Mouse (Mus musculus) B cell, adult 2 months (primary cell): Measurements from ENCODE around the gene Scn10a.
A peak's percentile ranks its signal among the peaks of the same experiment; 100 is the strongest.

Source experiments
- DNase-seq, 2 experiments: peaks; one replicate each; pipeline ENCODE4 v3.0.0; 2022

The Scn10a gene

DNA sequence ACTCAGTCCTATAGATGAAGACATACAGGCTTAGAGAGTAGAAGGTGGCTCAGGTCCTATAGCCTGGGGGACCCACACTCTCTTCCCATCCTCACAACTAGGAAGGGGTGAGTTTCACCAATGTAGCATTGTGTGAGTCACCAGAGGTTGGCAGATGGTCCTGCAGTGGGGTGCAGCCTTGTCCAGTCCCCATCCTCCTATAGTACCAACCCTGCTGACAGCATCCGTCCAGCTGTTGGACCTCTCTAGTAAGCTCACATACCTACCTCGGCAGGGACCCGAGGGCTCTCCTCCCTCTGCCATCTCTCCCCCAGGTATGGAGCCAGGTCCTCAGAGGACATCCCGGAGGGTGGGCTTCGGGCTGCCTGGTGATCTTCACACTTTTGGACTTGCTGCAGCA, 85.6 kb downstream of the Scn10a start:
- no peak for DNase-seq

- DNase-seq: no peak
These were observed 86.3 kb downstream of the Scn10a start for GRCm38 (mm10) chr9:119632801-119633200.

GRCm38 (mm10) chr9:119631899-119632533, 87.1 kb downstream of the Scn10a start:
- no peak for DNase-seq

- DNase-seq: no peak
These were observed 87.7 kb downstream of the Scn10a start for GRCm38 (mm10) chr9:119631393-119631898.

- no peak for DNase-seq
These were observed 90.3 kb downstream of the Scn10a start for GRCm38 (mm10) chr9:119628690-119629268.

DNA sequence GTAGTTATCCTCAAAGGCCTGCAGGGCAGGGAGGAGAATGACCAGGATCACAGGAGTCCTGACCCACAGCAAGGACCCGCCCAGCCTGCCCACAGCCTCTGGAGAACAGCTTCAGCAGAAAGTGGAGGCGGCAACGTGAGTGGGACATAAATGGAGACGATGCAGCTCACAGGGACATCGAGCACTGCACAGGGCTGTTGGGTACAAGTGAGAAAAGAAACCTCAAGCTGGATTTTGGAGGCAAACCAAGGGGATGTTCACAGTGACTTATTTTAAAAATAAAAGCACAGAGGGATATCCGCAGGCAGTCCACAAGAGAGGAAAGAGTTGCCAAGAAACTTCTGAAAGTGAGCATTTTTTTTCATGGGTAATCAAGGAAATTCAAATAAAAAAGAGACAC, 91.9 kb downstream of the Scn10a start:
- no peak for DNase-seq

DNA sequence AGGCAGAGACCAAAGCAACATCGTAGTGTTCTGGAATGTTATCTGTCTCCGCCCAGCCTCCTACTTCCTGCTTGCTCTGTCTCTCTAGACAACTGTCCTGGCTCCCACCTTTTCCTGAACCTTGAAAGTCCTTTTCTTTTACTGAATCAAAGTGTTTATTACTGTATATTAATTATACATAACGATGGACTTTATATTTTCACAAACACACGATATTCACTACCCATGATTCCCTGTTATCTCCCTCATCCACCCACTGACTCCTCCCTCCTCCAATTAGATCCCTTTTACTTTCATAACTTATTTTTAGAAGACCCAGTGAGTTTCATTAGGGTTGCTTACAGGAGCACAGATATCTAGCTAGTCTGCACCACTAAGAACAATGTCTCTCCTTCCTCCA, 95.0 kb downstream of the Scn10a start:
- no peak for DNase-seq

DNA sequence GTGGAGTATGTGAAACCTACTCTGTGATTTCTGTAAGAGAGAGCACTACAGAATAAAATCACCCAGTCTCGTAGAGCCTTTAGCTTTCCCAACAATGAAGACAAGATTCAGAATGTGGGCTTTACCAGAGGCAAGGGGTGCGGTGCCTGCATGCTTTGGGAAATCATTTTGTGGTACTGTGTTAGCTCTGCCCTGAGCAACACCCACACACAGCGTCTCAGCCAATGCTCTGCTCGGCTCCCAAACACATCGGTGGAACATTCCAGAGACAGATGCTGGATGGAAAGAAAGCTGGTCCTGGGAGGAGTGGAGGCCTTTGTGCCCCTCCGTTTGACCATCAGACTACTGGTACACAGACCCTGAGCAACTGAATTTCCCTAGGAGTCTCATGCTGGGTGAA, 104.3 kb downstream of the Scn10a start:
- no peak for DNase-seq

DNA sequence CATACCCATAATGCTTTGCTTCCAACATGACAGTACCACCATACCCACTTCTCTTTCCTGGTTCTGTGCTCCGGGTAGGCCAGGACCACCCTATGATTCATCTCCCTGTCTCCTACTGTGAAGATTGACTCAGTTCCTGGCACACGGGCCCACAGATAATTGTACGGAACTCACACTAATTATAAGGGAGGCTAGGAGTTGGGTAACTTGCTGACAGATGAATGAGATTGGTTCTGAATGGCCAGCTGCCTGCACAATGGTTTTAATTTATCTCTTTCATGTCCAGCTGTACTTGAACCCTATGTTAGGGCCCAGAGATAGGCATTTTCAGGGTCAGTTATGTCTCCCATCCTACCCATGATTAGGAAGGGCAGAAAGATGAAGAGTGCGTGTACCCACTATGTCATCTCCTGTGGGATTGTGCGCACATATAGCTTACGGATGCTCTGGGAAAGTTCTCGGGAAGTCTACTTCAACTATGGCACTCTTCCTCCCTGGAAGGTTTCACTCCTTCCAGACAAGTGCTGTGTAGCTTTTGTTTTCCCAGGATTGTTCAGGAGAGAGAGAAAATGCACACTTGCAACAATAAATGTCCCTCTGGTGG, 108.5 kb downstream of the Scn10a start:
- DNase-seq: no peak

DNA sequence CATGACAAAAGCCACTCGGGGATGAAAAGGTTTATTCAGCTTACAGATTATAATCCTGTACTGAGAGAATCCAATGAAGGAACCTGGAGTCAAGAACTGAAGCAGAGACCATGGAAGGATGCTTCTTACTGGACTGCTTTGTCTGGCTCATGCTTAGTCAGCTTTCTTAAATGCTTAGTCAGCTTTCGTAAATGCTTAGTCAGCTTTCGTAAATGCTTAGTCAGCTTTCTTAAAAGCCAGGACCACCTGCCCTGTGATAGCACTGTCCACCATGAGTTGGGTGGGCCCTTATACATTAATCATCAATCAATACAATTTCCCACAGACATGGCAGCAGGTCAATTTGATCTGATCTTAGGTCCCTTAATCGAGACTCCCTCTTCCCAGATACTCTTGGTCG, 112.2 kb downstream of the Scn10a start:
- DNase-seq: no peak

- no peak for DNase-seq
These were observed 114.5 kb downstream of the Scn10a start for GRCm38 (mm10) chr9:119604607-119605006.

DNA sequence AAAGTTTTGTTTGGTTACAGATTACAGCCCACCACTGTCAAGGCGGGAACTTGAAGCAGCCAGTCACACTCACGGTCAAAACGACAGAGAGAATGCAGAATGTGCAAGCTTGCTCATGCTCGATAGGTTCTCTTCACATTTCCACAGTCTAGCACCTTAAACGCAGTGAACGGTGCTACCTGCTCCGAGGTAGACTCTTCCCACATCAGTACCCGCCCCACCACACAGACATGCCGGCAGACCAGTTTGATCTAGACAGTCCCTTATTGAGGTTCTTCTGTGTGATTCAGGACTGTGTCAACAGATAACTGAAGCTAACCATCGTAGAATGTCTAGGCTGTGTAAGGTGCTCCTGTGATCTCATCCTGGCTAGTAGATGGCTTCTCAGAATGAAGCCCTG, 120.6 kb downstream of the Scn10a start:
- DNase-seq: no peak

GRCm38 (mm10) chr9:119597332-119597731, 121.8 kb downstream of the Scn10a start:
- DNase-seq: no peak

GRCm38 (mm10) chr9:119589592-119589991, 129.5 kb downstream of the Scn10a start:
- DNase-seq: no peak

DNA sequence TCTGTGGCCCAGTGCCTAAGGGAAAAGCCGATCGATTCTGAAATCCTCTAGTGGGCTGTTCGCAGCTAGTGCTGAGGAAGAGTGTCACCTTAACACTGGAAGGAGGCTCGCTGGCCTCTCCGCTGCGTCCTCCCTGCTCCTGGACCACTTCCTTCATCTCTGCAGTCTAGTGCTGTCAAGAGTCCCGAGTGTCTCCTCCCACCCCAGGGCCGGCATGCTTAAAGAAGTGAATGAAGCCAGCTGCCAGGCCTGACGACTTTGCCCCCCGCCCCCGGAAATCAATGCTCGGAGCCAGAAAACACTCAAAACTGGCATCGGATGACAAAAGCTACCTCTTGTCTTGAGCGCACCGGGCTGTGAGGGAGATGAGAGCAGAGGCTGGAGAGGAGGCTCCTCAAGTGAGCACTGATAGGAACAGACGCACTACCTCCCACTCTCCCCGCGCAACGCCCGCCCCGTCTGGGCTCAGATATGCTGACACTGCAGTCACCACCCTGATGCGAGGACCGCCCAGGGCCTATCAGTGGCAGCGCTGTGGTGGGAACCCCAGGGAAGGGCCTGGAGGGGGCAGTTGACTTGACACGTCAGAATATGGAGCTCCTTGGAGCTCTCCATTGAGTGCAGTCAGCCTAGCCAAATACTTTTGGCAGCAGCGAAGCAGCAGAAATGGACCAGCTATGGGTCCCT, 130.2 kb downstream of the Scn10a start:
- no peak for DNase-seq

DNA sequence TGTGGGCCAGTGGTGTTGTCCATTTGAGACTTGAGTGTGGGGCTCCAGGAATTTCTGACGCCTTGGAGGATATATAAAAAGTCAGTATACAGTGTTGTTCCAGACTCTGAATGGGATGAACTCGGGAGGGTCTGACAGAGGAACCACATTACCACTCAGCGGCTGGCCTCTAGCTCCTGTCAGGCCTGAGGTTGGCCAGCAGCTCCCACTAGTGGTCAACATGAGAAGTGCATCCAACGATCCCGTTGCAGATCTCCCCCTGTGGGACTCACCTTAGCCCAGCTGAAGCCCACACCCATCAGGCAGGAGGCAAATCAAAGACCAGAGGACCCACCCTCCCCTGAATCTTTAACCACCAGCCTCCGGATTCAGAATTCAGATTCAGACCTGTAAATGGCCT, 138.5 kb downstream of the Scn10a start:
- DNase-seq: peak; percentile 55 to 60

DNA sequence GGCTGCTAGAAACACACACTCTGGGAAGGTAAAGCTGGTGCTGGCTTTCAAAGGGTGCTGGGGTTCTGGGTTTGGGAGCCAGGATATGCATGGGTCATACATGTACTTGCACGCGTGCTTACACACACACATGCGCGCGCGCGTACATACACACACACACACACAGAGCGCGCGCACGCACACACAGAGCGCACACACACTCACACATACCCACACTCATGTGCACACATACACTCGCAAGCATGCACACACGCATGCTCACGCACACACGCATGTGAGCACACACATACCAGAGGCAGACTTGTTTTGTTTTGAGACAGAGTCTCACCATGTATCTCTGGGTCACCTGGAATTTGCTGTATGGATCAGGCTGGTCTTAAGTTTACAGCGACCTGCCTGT, 138.9 kb downstream of the Scn10a start:
- no peak for DNase-seq

DNA sequence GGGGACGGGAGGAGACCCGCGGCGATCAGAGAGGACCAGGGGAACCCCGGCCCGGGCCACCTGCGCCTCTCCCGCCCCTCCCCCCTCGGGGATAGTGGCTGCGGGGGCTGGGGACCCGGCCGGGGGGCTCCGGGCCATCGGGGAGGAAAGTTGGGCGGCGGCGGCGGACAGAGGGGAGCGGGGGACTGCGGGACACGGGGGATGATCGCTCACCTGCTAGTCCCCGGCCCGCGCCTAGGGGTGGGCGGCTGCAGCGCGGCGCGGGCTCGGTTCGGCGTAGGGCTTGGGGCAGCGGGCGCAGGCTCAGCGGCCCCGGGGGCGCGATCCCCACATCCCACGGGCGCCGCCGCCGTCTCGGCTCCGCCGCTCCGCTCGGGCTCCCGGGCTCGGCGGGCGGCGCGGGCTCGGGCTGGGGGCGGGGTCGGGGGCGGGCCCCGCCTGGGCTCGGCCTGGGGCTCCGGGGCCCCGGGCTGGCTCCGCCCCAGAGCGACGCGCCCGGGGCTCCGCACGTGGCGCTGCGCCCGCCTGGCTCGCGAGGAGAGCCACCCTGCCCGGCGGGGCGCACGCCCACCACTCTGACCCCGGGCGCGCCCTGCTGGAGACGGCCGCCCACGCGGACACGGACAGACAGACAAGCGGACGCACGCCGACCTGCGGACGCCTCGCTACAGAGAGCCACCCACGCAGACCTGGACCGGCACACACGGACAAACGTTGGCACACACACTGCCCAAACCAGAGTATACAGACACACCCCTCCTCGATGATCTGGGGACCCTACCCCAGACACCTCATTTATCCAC, 140.3 kb downstream of the Scn10a start, which contains the start of gene Scn5a:
Gene Scn5a (minus strand): TSS at position 381 of the 803 bp plus-strand sequence.
- no peak for DNase-seq

DNA sequence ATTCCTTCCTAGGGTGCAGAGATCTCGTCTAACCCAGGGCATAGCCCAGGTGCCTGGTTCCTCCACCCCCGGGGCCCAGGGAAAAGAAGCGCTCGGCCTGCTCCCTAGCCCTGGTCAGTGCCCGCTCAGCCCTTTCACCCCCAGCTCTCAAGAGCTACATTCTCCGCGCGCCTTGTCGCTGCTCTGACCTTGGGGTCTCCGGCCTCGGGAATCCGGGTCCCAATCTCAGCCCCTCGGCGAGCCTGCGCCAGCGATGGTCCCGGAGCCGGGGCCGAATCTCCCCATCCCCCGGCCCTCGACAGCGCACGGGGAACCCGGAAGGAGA, 140.8 kb downstream of the Scn10a start:
- DNase-seq: no peak

- no peak for DNase-seq
These were observed 142.1 kb downstream of the Scn10a start for GRCm38 (mm10) chr9:119576977-119577376.

- no peak for DNase-seq
These were observed 143.4 kb downstream of the Scn10a start for GRCm38 (mm10) chr9:119575732-119576131.

DNA sequence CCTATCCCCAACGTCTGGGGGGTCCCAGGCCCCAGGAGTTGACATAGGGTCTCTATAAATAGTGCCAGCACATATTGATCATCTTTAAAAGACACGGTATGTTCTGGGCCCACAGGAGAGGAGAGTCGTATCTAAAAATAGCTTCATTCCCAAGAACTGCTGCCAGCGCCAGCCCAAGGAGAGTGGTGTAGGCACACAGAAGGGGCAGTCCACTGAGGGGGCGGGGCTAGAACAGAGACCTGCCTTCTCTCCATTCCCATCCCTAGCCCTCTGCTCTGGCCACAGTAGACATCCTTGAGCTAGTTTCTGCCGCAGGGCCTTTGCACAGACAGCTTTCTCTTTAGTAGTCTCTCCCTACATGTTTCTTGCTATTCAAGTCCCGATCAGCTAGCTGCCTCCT, 144.8 kb downstream of the Scn10a start:
- DNase-seq: no peak

DNA sequence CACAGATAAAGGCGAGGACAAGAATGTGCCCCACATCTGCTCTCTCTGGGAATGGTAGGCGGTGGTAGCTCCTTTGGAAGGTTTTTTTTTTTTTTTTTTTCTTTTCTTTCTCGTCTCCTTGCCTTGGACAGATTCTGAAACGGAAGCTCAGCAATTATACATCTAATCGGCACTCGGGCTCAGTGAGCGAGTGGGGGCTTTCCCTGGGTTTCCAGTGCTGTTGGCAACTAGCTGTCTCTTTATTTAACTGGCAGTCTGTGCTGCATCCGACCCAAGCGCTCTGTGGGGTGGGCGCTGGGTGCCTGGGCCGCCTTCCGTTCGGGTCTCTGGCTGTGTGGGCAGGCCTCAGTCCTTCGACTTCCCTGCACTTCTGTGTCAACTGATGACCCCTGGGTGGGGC, 146.1 kb downstream of the Scn10a start:
- DNase-seq: no peak
